Mouse (Mus musculus) megakaryocyte-erythroid progenitor cell, adult 5 weeks (primary cell): ENCODE data around the gene Glud1. TPM values are rescaled to one million over a fixed set of nuclear protein-coding genes. Genes with fewer than 3 reads are reported as not detected.

Experiments
- polyA plus RNA-seq: library from polyadenylated mRNA; stranded (reverse); fragments of >175 nt; gene quantifications from 2 replicates; pipeline ENCODE4 v1.2.3, GENCODE M21; 2012

Gene Glud1
- 102 and 105 TPM in 2 replicates for polyA plus RNA-seq

DNA sequence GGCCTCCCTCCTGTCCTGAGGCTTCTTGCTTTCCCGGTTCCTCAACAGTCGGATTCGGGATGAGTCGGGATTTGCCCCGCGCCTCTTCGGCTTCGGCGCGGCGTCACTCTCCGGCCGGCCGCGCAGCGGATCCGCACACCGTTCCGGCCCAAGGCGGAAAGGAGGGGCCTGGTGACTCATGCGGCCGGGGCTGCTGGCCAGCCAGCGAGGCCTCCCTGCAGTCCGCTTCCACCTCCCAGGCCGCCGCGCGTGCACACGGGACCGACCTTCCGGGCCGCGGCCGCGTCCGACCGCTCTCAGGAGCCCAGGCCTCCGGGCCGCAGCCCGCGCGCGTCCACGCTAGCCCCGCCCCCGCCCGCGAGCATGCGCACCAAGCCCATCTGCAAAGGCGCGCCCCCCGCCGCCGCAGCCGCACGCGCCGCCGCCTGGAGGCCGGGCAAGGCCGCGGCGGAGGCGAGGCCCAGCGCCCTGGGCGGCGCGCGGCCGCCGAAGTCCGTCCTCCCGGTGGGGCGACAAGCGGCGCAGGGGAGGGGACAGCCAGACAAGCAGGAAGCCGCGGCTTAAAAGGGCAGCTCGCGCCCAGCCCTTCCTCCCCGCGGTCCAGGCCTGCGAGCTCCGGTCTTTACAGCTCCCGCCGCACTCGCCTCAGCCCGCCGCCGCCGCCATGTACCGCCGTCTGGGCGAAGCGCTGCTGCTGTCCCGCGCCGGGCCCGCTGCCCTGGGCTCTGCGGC is at the start of gene Glud1, which contains the start of gene Shld2:
Gene Glud1, plus strand, starts transcription at position 494 of the 732 bp plus-strand sequence.
Gene Shld2, minus strand, starts transcription at position 260 of the 732 bp plus-strand sequence.

DNA sequence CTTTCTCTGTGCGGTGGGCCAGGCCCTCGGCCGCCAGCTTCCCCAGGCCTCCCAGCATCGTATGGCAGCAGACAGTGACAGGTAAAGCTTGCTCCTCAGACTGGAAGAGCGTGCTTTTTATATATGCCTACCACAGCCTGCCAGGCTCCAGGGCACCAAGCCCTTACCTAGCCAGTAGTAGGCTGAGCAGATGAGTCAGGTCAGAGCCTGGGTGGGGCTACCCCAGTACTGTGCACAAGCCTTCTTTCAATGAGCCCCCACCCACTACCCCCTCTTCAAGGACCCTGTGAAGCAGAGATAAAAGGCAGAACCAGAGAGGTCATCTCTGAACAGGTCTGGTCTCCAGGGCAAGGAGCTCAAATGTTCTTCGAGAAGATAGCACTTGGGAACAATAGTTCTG is 44.8 kb downstream of the Glud1 start, which contains the start of gene Fam25c:
Gene Fam25c, minus strand, starts transcription at position 133 of the 400 bp plus-strand sequence.

DNA sequence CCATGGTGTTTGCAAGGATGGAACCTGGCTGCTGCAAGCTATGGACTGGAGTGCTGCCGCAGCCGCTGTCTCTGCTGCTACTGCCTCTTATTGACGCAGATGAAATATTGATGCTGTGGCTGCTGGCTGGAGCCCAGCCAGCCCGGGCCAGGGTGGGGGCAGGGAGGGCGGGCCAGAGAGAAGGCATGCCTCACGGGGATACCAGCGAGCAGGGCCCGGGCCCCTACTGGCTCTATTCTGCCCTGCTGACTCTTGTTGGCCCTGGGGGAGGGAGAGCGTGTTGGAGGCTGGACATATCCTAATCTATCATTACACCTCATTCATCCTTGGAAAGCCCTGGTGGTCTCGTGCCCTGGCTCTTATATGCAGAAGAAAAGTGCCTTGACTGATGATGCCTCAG is 64.0 kb downstream of the Glud1 start, which contains the start of gene Sncg:
Gene Sncg, minus strand, starts transcription at position 213 of the 400 bp plus-strand sequence.

DNA sequence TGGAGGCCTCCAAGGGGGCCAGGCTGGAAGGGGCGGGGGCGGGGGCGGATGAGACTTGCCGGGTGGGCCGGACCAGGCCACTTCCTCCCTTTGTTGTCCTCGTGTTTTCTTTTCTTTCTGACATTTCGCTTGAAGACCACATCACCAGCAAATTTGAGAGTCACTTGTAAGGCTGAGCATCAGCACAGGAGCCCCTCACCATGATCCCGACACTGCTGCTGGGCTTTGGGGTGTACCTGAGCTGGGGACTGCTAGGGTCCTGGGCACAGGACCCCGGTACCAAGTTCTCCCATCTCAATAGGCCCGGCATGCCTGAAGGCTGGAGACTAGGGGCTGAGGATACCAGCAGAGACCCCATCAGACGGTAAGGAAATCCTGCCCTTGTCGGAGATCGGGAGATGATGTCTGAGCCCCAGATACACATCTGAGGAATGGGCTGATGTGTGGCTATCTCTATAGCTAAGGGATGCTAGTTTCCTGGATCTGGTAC is 64.9 kb downstream of the Glud1 start, which contains the start of gene Mmrn2:
Gene Mmrn2, plus strand, starts transcription at position 51 of the 490 bp plus-strand sequence.

Other genes with a start within 250 kb of the Glud1 start
- gene Anxa8, start 224.7 kb upstream of the Glud1 start, polyA plus RNA-seq, result not detected in 2 replicates
- gene A630023A22Rik, start 208.0 kb upstream of the Glud1 start, polyA plus RNA-seq, result not detected in 2 replicates
- not detected in 2 replicates for gene Npy4r, start 158.2 kb upstream of the Glud1 start, polyA plus RNA-seq
- 0.04 and 0.74 TPM in 2 replicates for gene Gprin2, start 109.1 kb upstream of the Glud1 start, polyA plus RNA-seq
- not detected in 2 replicates for gene Syt15, start 91.1 kb upstream of the Glud1 start, polyA plus RNA-seq
- gene Shld2, start 234 bp upstream of the Glud1 start, polyA plus RNA-seq, result 6.7 and 6.9 TPM in 2 replicates
- not detected in 2 replicates for gene Fam25c, start 44.7 kb downstream of the Glud1 start, polyA plus RNA-seq
- not detected in 2 replicates for gene Sncg, start 64.1 kb downstream of the Glud1 start, polyA plus RNA-seq
- gene Mmrn2, start 64.7 kb downstream of the Glud1 start, polyA plus RNA-seq, result not detected in 2 replicates
- gene Bmpr1a, start 192.6 kb downstream of the Glud1 start, polyA plus RNA-seq, result 0.02 and 0.14 TPM in 2 replicates
- gene 9230112D13Rik, start 212.1 kb downstream of the Glud1 start, polyA plus RNA-seq, result not detected in 2 replicates